Mouse (Mus musculus): ENCODE measurements around the gene Plxdc2. TPM values are rescaled to one million over a fixed set of nuclear protein-coding genes. Genes with fewer than 3 reads are reported as not detected.

Gene Plxdc2
- polyA plus RNA-seq, 1 experiment from 2014 or later: 31.8 TPM

- no peak for DNase-seq (ENCODE audit: low spot score)
Measured at GRCm38 (mm10) chr2:16568263-16568662, 212.2 kb downstream of the Plxdc2 start.

GRCm38 (mm10) chr2:16571169-16571751 is 215.2 kb downstream of the Plxdc2 start:
- DNase-seq (ENCODE audit: low spot score): no peak

GRCm38 (mm10) chr2:16576566-16576965 is 220.5 kb downstream of the Plxdc2 start:
- DNase-seq (ENCODE audit: low spot score): no peak

- no peak for DNase-seq (ENCODE audit: low spot score)
Measured at GRCm38 (mm10) chr2:16578153-16578552, 222.0 kb downstream of the Plxdc2 start.

- DNase-seq (ENCODE audit: low spot score): no peak
Measured at GRCm38 (mm10) chr2:16588546-16588945, 232.4 kb downstream of the Plxdc2 start.

- DNase-seq (ENCODE audit: low spot score): no peak
Measured at GRCm38 (mm10) chr2:16595451-16595850, 239.3 kb downstream of the Plxdc2 start.

- DNase-seq (ENCODE audit: low spot score): no peak
Measured at GRCm38 (mm10) chr2:16598231-16598630, 242.1 kb downstream of the Plxdc2 start.

- no peak for DNase-seq (ENCODE audit: low spot score)
Measured at GRCm38 (mm10) chr2:16604291-16604690, 248.2 kb downstream of the Plxdc2 start.

- no peak for DNase-seq (ENCODE audit: low spot score)
Measured at GRCm38 (mm10) chr2:16607792-16608586, 251.9 kb downstream of the Plxdc2 start.

- no peak for DNase-seq (ENCODE audit: low spot score)
Measured at GRCm38 (mm10) chr2:16642061-16642460, 286.0 kb downstream of the Plxdc2 start.

- DNase-seq (ENCODE audit: low spot score): no peak
Measured at GRCm38 (mm10) chr2:16651713-16652112, 295.6 kb downstream of the Plxdc2 start.

GRCm38 (mm10) chr2:16664516-16664915 is 308.4 kb downstream of the Plxdc2 start:
- no peak for DNase-seq (ENCODE audit: low spot score)

- no peak for DNase-seq (ENCODE audit: low spot score)
Measured at GRCm38 (mm10) chr2:16668391-16668790, 312.3 kb downstream of the Plxdc2 start.

GRCm38 (mm10) chr2:16682905-16683304 is 326.8 kb downstream of the Plxdc2 start:
- no peak for DNase-seq (ENCODE audit: low spot score)

- no peak for DNase-seq (ENCODE audit: low spot score)
Measured at GRCm38 (mm10) chr2:16683739-16684138, 327.6 kb downstream of the Plxdc2 start.

- DNase-seq (ENCODE audit: low spot score): no peak
Measured at GRCm38 (mm10) chr2:16684529-16684928, 328.4 kb downstream of the Plxdc2 start.

- no peak for DNase-seq (ENCODE audit: low spot score)
Measured at GRCm38 (mm10) chr2:16696390-16696789, 340.3 kb downstream of the Plxdc2 start.

- no peak for DNase-seq (ENCODE audit: low spot score)
Measured at GRCm38 (mm10) chr2:16697181-16697580, 341.1 kb downstream of the Plxdc2 start.

- DNase-seq (ENCODE audit: low spot score): peak; percentile 16
Measured at GRCm38 (mm10) chr2:16706227-16706626, 350.1 kb downstream of the Plxdc2 start.

- no peak for DNase-seq (ENCODE audit: low spot score)
Measured at GRCm38 (mm10) chr2:16709885-16710284, 353.8 kb downstream of the Plxdc2 start.

GRCm38 (mm10) chr2:16731033-16731432 is 374.9 kb downstream of the Plxdc2 start:
- DNase-seq (ENCODE audit: low spot score): no peak

- no peak for DNase-seq (ENCODE audit: low spot score)
Measured at GRCm38 (mm10) chr2:16734381-16734780, 378.3 kb downstream of the Plxdc2 start.

- no peak for DNase-seq (ENCODE audit: low spot score)
Measured at GRCm38 (mm10) chr2:16738241-16738640, 382.1 kb downstream of the Plxdc2 start.

All from thymus, postnatal 0 days (tissue).